Mouse (Mus musculus) layer of hippocampus, adult 9-11 months (tissue): Measurements from ENCODE around the gene Scnm1.

Experiments
- DNase-seq: peaks from one replicate; pipeline ENCODE4 v3.0.0; 2022

Gene Scnm1

DNA sequence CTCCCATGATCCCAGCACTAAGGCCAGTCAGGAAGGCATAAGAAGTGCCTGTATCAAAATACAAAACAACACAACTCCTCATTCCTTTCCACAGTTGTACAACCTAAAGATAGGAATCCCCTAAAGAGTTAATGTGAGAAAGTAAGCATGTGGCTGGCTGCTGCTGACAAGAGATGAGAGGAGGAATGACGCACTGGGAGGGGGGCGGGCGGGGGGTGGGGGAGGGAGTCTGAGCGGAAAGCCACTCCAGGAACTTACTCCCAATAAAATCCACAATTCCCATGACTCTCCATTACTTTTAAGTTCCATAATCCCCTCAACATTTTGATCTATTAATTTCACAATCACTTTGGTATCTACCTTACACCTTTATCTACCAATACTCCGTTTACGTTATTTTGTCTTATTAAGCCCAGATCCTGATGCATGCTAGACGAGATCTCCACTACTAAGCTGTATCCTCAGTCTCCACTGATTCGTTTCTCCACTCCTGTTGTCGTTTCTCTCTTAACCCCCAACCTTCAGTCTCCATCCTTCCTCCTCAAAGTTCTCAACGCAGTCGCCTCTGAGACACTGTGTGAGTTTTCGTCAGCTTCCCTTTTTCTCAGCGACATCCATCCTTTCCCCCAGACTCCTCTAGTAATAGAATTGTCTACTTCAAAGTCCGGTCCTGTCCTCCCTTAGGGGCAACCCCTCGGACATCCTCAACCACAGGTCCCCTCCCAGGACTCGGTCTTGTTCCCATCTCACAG is 28.0 kb downstream of the Scnm1 start:
- DNase-seq, result no peak

DNA sequence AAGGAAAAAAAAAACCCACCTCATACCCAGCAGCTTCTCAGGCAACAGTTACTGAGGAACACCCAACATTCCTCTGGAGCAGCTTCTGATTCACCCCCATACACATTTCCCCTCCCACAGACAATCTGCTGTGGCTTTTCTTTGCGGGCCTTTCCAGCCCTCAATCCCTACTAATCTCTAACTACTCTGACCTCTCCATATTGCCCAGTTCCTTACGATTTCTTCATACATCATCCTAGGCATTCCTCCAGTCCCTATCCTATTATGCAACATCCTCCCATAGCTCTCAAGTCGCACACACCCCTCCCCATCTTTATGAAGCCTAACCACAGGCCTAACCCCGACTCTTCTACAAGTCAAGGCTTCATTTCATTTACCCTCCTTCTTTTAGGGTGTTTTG is 28.7 kb downstream of the Scnm1 start:
- peak; percentile 75 for DNase-seq

DNA sequence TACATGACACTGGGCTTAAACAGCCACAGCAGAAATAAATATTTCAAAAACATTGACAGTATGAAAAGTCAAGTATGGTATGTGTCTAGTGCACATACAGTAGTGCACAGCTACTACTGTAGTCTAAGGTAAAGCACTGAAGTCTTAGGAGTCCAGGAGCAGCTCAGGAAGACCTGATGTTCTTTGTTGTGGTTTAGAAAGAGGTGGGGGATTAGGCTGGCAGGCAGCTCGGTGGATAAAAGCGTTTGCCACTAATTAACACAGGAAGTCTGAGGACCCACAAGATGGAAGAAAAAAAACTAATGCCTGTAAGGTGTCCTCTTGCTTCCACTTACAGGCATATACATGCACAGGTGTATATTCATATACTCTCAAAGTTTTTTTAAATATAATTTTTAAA is 33.0 kb downstream of the Scnm1 start:
- no peak for DNase-seq

DNA sequence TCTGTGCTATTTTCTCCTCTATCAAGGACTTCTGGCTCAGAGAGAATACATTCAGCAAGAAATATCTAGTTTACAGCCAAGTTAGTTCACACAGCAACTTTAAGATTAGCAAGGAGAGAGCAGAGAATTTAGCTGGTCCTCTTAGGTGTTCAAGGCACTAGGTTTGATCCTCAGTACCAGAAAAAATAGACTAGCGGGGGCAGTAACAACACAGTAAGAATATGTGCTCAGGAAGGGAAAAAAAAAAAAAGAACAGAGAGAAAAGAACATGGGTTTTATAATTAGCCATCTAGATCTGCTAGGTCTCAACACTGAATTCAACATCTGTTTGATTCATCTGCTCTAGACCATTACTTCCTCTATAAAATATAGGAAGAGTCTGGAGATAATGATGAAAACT is 45.7 kb downstream of the Scnm1 start:
- no peak for DNase-seq
